Mouse (Mus musculus) lung, embryonic 14.5 days (tissue): Measurements from ENCODE around the gene Cdh6. TPM values are rescaled to one million over a fixed set of nuclear protein-coding genes. Genes with fewer than 3 reads are reported as not detected.
A peak's percentile ranks its signal among the peaks of the same experiment; 100 is the strongest.

Source experiments
- ATAC-seq: fragments of 200-750 bp; cut with Nextera tagmentation; 2 replicates; pipeline ENCODE4 v1.8.0; 2017; ENCODE audit warnings: mild to moderate bottlenecking, moderate TSS enrichment, moderate library complexity; ENCODE audit not compliant: insufficient read depth
- DNase-seq: peaks from one replicate; pipeline ENCODE4 v3.0.0-alpha.2; 2015
- H3K27ac ChIP-seq: fragments of 300-500 bp; sonication (generic); 2 replicates; pipeline ENCODE4 v1.5.1; 2014; ENCODE audit warnings: low read depth, mild to moderate bottlenecking, moderate library complexity
- H3K27me3 ChIP-seq: fragments of 300-500 bp; sonication (generic); 2 replicates; pipeline ENCODE4 v1.6.1; 2014; ENCODE audit warnings: low read length, control low read depth; ENCODE audit not compliant: insufficient read depth
- H3K36me3 ChIP-seq: fragments of 300-500 bp; sonication (generic); 2 replicates; pipeline ENCODE4 v1.6.1; 2014; ENCODE audit warnings: control low read depth; ENCODE audit not compliant: insufficient read depth
- H3K4me1 ChIP-seq: fragments of 300-500 bp; sonication (generic); 2 replicates; pipeline ENCODE4 v1.6.1; 2014; ENCODE audit warnings: antibody characterized with exemption, control low read depth; ENCODE audit not compliant: insufficient read depth
- H3K4me2 ChIP-seq: fragments of 300-500 bp; sonication (generic); 2 replicates; pipeline ENCODE4 v1.6.1; 2014; ENCODE audit warnings: mild to moderate bottlenecking
- H3K4me3 ChIP-seq: fragments of 300-500 bp; sonication (generic); 2 replicates; pipeline ENCODE4 v1.5.1; 2014; ENCODE audit warnings: low read depth, low read length
- H3K9ac ChIP-seq: fragments of 300-500 bp; sonication (generic); 2 replicates; pipeline ENCODE4 v1.6.1; 2014
- H3K9me3 ChIP-seq: fragments of 300-500 bp; sonication (generic); 2 replicates; pipeline ENCODE4 v1.6.1; 2016; ENCODE audit warnings: low read depth, low read length, control low read depth
- CTCF ChIP-seq: IDR thresholded peaks from 2 replicates; pipeline ENCODE4 v1.5.1; 2016; ENCODE audit warnings: antibody characterized with exemption, low read depth
- WGBS: fragments of 180-500 bp; shearing (Covaris S2); extraction: QIAGEN DNeasy Blood & Tissue Kit; methylation state at CpG from one replicate; pipeline ENCODE4 v1.1.7; 2014; 5-methylcytosine and 5-hydroxymethylcytosine counted together
- polyA plus RNA-seq: library from polyadenylated mRNA; unstranded; fragments of >200 nt; fragmentation: Nextera tagmentation; extraction: Ambion mirVana; gene quantifications from 2 replicates; pipeline ENCODE4 v1.2.1, GENCODE M21; 2014

Cdh6 gene
- polyA plus RNA-seq, 1 experiment from 2014 or later: 2.4 TPM

DNA sequence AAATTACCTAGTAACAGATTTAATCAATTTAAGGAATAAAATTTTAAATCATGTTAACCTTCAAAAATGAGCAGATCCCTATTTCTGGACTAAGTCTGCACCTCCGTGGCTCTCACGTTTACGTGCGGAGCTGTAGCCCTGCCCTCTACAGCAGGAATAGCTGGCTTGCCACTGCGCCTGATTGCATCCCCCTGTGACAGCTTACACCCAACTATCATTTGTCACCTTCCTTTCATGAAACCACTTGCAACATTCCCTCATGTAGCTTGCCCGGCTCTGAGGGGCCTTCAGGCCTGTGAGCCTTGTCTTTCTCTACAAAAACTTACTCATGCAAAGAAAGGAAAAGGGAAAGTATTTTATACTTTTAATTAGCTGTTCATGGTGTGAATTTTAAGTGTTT lies 73.1 kb downstream of the Cdh6 start:
- no peak overlapping the region for H3K27ac ChIP-seq
- H3K4me3 ChIP-seq: no peak overlapping the region
- H3K36me3 ChIP-seq: no peaks in the 10 kb centered on the region
- H3K9ac ChIP-seq: no peak overlapping the region
- 57% methylated on average over 6 of the region's 6 CpGs for WGBS
- ATAC-seq: no peak
- H3K9me3 ChIP-seq: no peaks in the 10 kb centered on the region
- no peak overlapping the region for H3K4me2 ChIP-seq
- no peak for DNase-seq
- TF ChIP-seq CTCF: no peak
- H3K27me3 ChIP-seq: no peaks in the 10 kb centered on the region
- no peaks in the 10 kb centered on the region for H3K4me1 ChIP-seq

DNA sequence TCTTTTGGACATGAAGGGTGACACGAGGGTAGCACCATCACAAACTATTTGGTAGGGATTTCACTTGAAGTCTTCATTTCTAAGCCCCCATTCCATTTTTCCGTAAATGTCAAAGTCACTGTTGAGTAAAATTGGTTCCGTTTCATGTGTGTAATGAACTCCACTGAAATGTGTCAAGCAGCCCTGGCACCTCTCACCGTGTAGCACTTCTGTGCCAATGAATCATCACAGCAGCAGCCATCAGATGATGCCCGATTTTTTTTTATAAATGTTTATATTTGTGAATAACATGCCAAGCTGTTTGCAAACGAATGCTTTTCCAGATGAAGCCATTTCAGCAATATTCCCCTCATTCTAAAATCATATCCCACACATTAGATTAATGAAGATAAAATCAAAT lies 75.6 kb downstream of the Cdh6 start:
- Histone ChIP-seq H3K27ac (no peak overlapping the region), H3K4me3 (no peak overlapping the region), H3K9me3 (no peaks in the 10 kb centered on the region), H3K4me1 (no peaks in the 10 kb centered on the region), H3K4me2 (no peak overlapping the region), H3K27me3 (no peaks in the 10 kb centered on the region), H3K36me3 (no peaks in the 10 kb centered on the region), H3K9ac (no peak overlapping the region)
- no peak for TF ChIP-seq CTCF
- ATAC-seq (no peak), DNase-seq (no peak)
- 65% methylated on average over 6 of the region's 6 CpGs for WGBS

DNA sequence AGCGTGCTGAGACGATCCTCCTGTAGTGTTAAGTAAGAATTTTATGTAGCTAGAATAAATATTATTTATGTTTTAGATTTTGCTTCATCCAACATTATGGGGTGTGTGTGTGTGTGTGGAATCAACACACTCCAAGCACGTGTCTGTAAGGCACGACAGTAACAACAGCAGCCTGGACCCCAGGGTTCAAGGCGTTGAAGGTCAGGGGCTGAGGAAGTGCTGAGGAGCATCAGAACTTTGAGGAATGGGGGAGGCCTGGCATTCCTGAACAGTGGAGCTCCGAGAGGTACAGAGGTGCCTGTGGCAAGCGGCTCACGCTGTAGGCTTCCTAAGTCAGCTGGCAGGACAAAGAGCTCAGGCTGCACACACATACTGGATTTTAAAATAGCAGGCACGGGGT lies 78.1 kb downstream of the Cdh6 start:
- Histone ChIP-seq H3K27me3 (no peaks in the 10 kb centered on the region), H3K9ac (no peak overlapping the region), H3K4me1 (no peaks in the 10 kb centered on the region), H3K4me3 (no peak overlapping the region), H3K4me2 (no peak overlapping the region), H3K36me3 (no peaks in the 10 kb centered on the region), H3K27ac (no peak overlapping the region), H3K9me3 (no peaks in the 10 kb centered on the region)
- no peak for ATAC-seq
- TF ChIP-seq CTCF: no peak
- DNase-seq: no peak
- 53% methylated on average over 9 of the region's 9 CpGs for WGBS

DNA sequence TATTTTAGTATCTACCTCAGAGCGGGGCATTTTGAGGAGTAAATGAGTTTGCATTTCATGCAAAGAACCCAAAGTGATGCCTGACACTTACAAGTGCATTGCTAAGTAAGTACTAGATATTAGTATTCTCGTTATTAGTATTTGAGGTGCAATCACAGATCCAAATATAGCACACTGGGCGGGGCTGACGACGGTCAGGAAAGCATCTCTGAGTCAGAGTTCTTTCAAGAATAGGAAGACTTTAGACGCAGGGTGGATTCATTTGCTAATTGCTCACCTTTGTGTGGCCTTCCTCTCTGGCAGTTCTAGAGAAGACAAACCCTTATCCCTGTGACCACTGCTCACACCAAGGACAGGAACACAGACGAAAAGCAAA lies 78.6 kb downstream of the Cdh6 start:
- Histone ChIP-seq H3K4me2 (no peak overlapping the region), H3K9ac (no peak overlapping the region), H3K27ac (no peak overlapping the region), H3K36me3 (no peaks in the 10 kb centered on the region), H3K9me3 (no peaks in the 10 kb centered on the region), H3K27me3 (no peaks in the 10 kb centered on the region), H3K4me1 (no peaks in the 10 kb centered on the region), H3K4me3 (no peak overlapping the region)
- DNase-seq (no peak), ATAC-seq (no peak)
- WGBS: 58% methylated on average over 7 of the region's 7 CpGs
- TF ChIP-seq CTCF: no peak

DNA sequence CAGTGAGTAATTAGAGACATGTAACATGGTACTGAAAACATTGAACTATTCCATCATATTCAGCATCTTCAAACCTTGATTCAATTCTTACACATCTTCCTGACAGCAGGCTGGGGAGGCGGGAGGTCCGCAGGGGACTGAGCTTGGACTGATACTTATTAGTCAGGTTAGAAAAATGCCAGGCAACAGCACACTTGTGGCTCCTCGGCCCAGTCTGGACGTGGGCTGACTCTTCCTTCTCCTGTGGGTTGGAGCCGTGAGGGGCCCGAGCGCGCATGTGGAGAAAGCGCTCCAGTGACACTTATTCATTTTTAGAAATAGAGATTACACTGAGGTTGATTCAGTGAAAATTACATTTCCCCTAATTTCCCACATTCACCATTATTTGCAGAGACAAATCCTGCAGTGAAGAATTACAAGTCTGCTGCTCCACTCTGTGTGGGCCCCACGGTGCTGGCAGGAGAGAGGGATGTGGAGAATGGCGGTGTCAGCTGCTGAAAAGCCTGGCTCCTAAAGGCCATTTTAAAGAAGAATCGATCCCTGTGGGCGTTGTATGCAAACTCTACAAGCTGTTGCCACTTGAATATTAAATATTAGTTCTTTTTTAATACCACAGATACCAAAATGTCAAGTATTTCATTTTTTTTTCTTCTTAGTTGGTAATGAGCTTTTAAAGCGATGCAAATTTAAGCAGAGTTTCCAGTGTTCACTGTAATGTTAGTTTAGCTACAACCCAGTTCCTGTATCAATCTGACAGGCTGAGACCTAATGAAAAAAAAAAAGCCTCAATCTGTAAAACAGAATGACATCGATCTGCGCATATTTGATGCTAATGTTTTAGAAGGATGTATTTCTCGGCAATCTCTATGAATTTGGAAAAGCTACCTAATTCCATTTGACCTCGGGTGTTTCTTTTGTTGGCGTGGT lies 79.3 kb downstream of the Cdh6 start:
- DNase-seq (no peak), ATAC-seq (no peak)
- WGBS: 81% methylated on average over 19 of the region's 19 CpGs
- H3K4me3 ChIP-seq: no peak overlapping the region
- H3K4me1 ChIP-seq: no peaks in the 10 kb centered on the region
- H3K9me3 ChIP-seq: no peaks in the 10 kb centered on the region
- H3K9ac ChIP-seq: no peak overlapping the region
- TF ChIP-seq CTCF: no peak
- no peaks in the 10 kb centered on the region for H3K36me3 ChIP-seq
- no peaks in the 10 kb centered on the region for H3K27me3 ChIP-seq
- H3K27ac ChIP-seq: no peak overlapping the region
- no peak overlapping the region for H3K4me2 ChIP-seq

DNA sequence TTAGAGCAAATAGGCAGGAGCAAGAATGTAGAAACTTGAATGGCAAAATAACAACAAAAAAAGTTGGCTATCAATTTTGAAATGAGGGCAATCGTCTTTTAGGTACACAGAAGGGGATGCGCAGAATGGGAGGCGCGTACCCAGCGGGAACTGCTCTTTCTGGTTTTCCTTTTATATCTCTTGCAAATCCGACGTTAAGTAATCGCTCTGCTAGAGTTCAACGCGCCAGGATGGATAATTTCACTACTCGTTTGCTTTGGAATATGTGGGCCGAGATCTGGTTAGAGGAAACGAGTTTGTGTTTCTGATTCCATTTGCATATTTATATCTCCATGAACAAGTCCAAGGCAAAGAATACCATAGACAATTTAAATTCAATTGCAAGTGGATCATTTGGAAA lies 81.4 kb downstream of the Cdh6 start:
- Histone ChIP-seq H3K27me3 (no peaks in the 10 kb centered on the region), H3K9ac (no peak overlapping the region), H3K36me3 (no peaks in the 10 kb centered on the region), H3K9me3 (no peaks in the 10 kb centered on the region), H3K4me1 (no peaks in the 10 kb centered on the region), H3K4me2 (no peak overlapping the region), H3K4me3 (no peak overlapping the region), H3K27ac (no peak overlapping the region)
- ATAC-seq (no peak), DNase-seq (no peak)
- 88% methylated on average over 13 of the region's 13 CpGs for WGBS
- TF ChIP-seq CTCF: no peak

DNA sequence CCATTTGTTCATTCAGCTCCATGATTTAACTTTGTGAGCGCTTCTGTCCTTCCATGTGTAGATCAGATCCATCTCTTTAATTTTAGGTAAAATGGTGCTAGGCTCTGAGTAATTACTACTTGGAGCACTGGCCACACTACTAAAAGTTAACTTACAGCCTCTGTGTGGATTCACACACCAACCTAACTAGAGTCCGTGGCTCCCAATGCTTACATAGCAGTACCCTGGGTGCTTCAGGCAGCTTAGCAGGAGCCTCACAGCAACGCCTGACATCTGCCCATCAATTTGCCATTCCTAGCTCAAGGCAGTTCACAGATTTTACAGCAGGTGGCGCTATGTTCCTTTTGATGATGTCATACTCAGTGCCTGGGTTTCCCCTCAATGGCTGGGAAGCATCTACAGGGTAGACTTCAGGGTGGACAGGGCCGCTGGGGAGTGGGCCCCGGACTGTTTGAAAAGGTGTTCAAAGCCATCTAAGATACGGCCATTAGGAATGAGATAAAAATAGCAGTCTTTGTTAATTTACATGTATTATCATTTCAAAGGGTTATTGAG lies 84.9 kb downstream of the Cdh6 start:
- peak; percentile 84 for TF ChIP-seq CTCF
- peak; percentile 75 for ATAC-seq
- WGBS: 44% methylated on average over 7 of the region's 7 CpGs

More for the DNA sequence above, 84.9 kb downstream of the Cdh6 start:
- no peak overlapping the region for H3K4me2 ChIP-seq
- no peaks in the 10 kb centered on the region for H3K27me3 ChIP-seq
- no peak overlapping the region for H3K9ac ChIP-seq
- H3K4me1 ChIP-seq: no peaks in the 10 kb centered on the region
- no peaks in the 10 kb centered on the region for H3K9me3 ChIP-seq
- H3K36me3 ChIP-seq: no peaks in the 10 kb centered on the region
- H3K27ac ChIP-seq: no peak overlapping the region
- H3K4me3 ChIP-seq: no peak overlapping the region
- peak; percentile 84 for DNase-seq
